Mouse (Mus musculus) right cerebral cortex, postnatal 36 days (tissue): ENCODE measurements at regions not wholly inside any gene's neighbourhood (a gene's known extent, or its start where the extent isn't known, plus 50 kb on each side); places are given as distances from the start of the nearest gene placed in this dataset.
"Not testable (repeated sequence)": the region's sequence is repeated elsewhere in the genome, so short reads cannot be mapped to it uniquely, and the experiment has no call there.

Experiments
- DNase-seq, 2 experiments: peaks; one replicate each; pipeline ENCODE4 v3.0.0; 2022; ENCODE audit warnings: low spot score in 2 of 2, mixed read lengths in 1 of 2

GRCm38 (mm10) chr8:78068087-78068910, 144.8 kb upstream of the Ttc29 start:
- no peak for DNase-seq

- no peak for DNase-seq
These were observed 139.3 kb upstream of the Ttc29 start for GRCm38 (mm10) chr8:78073821-78074220.

GRCm38 (mm10) chr8:78077122-78077521, 136.0 kb upstream of the Ttc29 start:
- no peak for DNase-seq

GRCm38 (mm10) chr8:78081395-78081794, 131.7 kb upstream of the Ttc29 start:
- not testable (repeated sequence) for DNase-seq

GRCm38 (mm10) chr8:78083012-78083411, 130.1 kb upstream of the Ttc29 start:
- DNase-seq, result no peak

GRCm38 (mm10) chr8:78086361-78086760, 126.7 kb upstream of the Ttc29 start:
- no peak for DNase-seq

- DNase-seq, result no peak
These were observed 122.5 kb upstream of the Ttc29 start for GRCm38 (mm10) chr8:78090382-78091122.

GRCm38 (mm10) chr8:78096383-78096782, 116.7 kb upstream of the Ttc29 start:
- DNase-seq, result no peak

- no peak for DNase-seq
These were observed 114.8 kb upstream of the Ttc29 start for GRCm38 (mm10) chr8:78098191-78098745.

- DNase-seq, result no peak
These were observed 114.0 kb upstream of the Ttc29 start for GRCm38 (mm10) chr8:78099091-78099490.

- no peak for DNase-seq
These were observed 105.8 kb upstream of the Ttc29 start for GRCm38 (mm10) chr8:78107339-78107738.

GRCm38 (mm10) chr8:78110003-78110649, 103.0 kb upstream of the Ttc29 start:
- DNase-seq, result no peak

GRCm38 (mm10) chr8:78113105-78113504, 100.0 kb upstream of the Ttc29 start:
- DNase-seq, result no peak

GRCm38 (mm10) chr8:78114512-78114911, 98.6 kb upstream of the Ttc29 start:
- DNase-seq, result no peak

- DNase-seq, result no peak
These were observed 95.9 kb upstream of the Ttc29 start for GRCm38 (mm10) chr8:78117191-78117590.

GRCm38 (mm10) chr8:78118493-78118892, 94.6 kb upstream of the Ttc29 start:
- DNase-seq, result no peak

GRCm38 (mm10) chr8:78119682-78120081, 93.4 kb upstream of the Ttc29 start:
- peak; percentile 1 to 8 for DNase-seq

- no peak for DNase-seq
These were observed 88.8 kb upstream of the Ttc29 start for GRCm38 (mm10) chr8:78124248-78124647.

GRCm38 (mm10) chr8:78127852-78128251, 85.2 kb upstream of the Ttc29 start:
- no peak for DNase-seq

- no peak for DNase-seq
These were observed 84.0 kb upstream of the Ttc29 start for GRCm38 (mm10) chr8:78129061-78129460.

GRCm38 (mm10) chr8:78139514-78139913, 73.6 kb upstream of the Ttc29 start:
- DNase-seq, result not testable (repeated sequence)

GRCm38 (mm10) chr8:78147170-78147569, 65.9 kb upstream of the Ttc29 start:
- no peak for DNase-seq
